Mouse (Mus musculus): ENCODE data around the gene Mier2. TPM values are rescaled to one million over a fixed set of nuclear protein-coding genes. Genes with fewer than 3 reads are reported as not detected.

Mier2 gene
- total RNA-seq (2021) = 10 to 100 TPM; 12.7 to 12.9 TPM
- polyA plus RNA-seq (2012; rRNA removed) = 27.4 and 31.8 TPM in 2 replicates
- long read RNA-seq, transcript Mier2-203 (14 exons, 2,676 nt) = major isoform, 9 of 27 reads
- long read RNA-seq, partial matches to known transcripts = 1 of 27 reads
- long read RNA-seq, other reads (novel, unspliced or antisense) = 16 of 27 reads

DNA sequence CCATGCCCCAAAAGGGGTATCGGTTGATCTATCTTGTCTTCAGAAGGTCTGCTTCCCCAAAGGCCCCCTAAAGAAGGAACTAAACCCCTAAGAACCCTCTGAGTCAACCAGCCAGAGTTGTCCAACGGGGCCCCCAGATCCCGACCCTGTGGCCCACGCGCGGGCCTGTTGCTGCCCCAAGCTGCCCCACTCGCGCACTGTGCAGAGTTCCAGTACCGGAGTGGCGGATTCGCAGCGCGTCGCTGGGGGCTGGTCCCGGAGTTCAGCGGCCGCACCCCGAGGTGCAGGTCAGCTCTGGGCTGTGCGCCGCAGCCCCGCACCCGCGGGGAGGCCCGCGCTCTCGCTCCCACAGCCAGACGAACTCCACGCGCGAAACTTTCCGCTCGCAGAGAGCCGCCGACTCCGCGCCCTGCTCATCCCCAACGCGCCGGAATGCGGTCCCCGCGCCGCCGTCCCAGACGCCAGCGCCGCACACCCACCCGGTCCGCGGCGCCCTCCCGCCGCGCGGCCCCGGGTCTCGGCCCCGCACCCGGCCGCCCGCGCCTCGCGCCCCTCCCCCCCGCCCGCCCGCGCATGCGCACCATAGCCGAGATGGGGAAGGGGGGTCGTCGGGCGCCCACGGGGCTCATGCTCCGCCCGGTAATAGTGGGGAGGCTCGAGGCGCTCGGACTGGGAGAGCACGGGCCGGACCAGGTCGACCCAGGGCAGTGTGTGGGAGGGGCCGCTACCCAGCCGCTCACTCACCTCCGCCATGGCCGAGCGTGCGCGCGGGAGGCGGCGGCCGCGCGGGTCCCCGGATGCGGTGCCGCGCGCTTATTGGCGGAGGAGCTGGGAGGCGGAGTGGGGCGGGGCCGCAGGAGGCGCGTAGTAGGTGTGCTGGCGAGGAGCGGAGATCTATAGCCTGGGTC, at the start of gene Mier2:
TSS of gene Mier2 (minus strand) at position 870 of the 908 bp plus-strand sequence.
- TF ChIP-seq POLR2A (IDR thresholded peaks at IDR 0.05; ENCODE audit: insufficient read depth, low read depth, low read length) (no peak), CTCF (IDR thresholded peaks at IDR 0.05) (no peak), EP300 (IDR thresholded peaks at IDR 0.05; ENCODE audit: insufficient read depth, low read depth, low read length) (no peak)
- Histone ChIP-seq H3K4me3 (peak within 1 kb of the TSS; percentile 73), H3K36me3 (ENCODE audit: control insufficient read depth, insufficient read depth, low read length) (no peaks in the 10 kb centered on the region), H3K9ac (ENCODE audit: low read depth, low read length) (peak within 1 kb of the TSS; percentile 95), H3K27me3 (ENCODE audit: control insufficient read depth, insufficient read depth, low read length) (no peaks in the 10 kb centered on the region), H3K27ac (peak within 1 kb of the TSS; percentile 67), H3K4me1 (ENCODE audit: control insufficient read depth, insufficient read depth, low read length) (peaks cover 3% of the 10 kb centered on the region), H3K79me2 (replicated peaks; ENCODE audit: control insufficient read depth, insufficient read depth, low read length) (0 out of 2 replicates have a peak, but pooled peaks cover 1% of the 10 kb centered on the region)
- peak; percentile 86 for DNase-seq
- WGBS = 1% methylated on average over 93 of the region's 108 CpGs
- intact Hi-C loops (cut with DNase I) = no loop called here

GRCm38 (mm10) chr10:79597936-79598230, 42.9 kb upstream of the Mier2 start:
- H3K9ac ChIP-seq (ENCODE audit: low read depth, low read length) = no peak overlapping the region
- 68% methylated on average over 4 of the region's 4 CpGs for whole genome bisulfite sequencing
- no peak overlapping the region for H3K27ac ChIP-seq
- no peaks in the 10 kb centered on the region for H3K4me1 ChIP-seq (ENCODE audit: control insufficient read depth, insufficient read depth, low read length)
- DNase-seq = no peak
- no peaks in the 10 kb centered on the region for H3K79me2 ChIP-seq (replicated peaks; ENCODE audit: control insufficient read depth, insufficient read depth, low read length)
- no peaks in the 10 kb centered on the region for H3K27me3 ChIP-seq (ENCODE audit: control insufficient read depth, insufficient read depth, low read length)
- H3K36me3 ChIP-seq (ENCODE audit: control insufficient read depth, insufficient read depth, low read length) = no peaks in the 10 kb centered on the region
- intact Hi-C loops (cut with DNase I) = no loop called here
- H3K4me3 ChIP-seq = no peak overlapping the region
- no peak for TF ChIP-seq CTCF (IDR thresholded peaks at IDR 0.05)
- TF ChIP-seq POLR2A (IDR thresholded peaks at IDR 0.05; ENCODE audit: insufficient read depth, low read depth, low read length) = no peak
- no peak for TF ChIP-seq EP300 (IDR thresholded peaks at IDR 0.05; ENCODE audit: insufficient read depth, low read depth, low read length)

- no peak overlapping the region for H3K27ac ChIP-seq
- H3K79me2 ChIP-seq (replicated peaks; ENCODE audit: control insufficient read depth, insufficient read depth, low read length) = no peaks in the 10 kb centered on the region
- no peak for TF ChIP-seq EP300 (IDR thresholded peaks at IDR 0.05; ENCODE audit: insufficient read depth, low read depth, low read length)
- no peak for TF ChIP-seq POLR2A (IDR thresholded peaks at IDR 0.05; ENCODE audit: insufficient read depth, low read depth, low read length)
- TF ChIP-seq CTCF (IDR thresholded peaks at IDR 0.05) = no peak
- no peak overlapping the region for H3K9ac ChIP-seq (ENCODE audit: low read depth, low read length)
- intact Hi-C loops (cut with DNase I) = no loop called here
- H3K4me1 ChIP-seq (ENCODE audit: control insufficient read depth, insufficient read depth, low read length) = no peaks in the 10 kb centered on the region
- H3K27me3 ChIP-seq (ENCODE audit: control insufficient read depth, insufficient read depth, low read length) = no peaks in the 10 kb centered on the region
- H3K4me3 ChIP-seq = no peak overlapping the region
- no peak for DNase-seq
- 22% methylated on average over 13 of the region's 13 CpGs for WGBS
- H3K36me3 ChIP-seq (ENCODE audit: control insufficient read depth, insufficient read depth, low read length) = no peaks in the 10 kb centered on the region
Observed at GRCm38 (mm10) chr10:79597051-79597935, 42.3 kb upstream of the Mier2 start.

DNA sequence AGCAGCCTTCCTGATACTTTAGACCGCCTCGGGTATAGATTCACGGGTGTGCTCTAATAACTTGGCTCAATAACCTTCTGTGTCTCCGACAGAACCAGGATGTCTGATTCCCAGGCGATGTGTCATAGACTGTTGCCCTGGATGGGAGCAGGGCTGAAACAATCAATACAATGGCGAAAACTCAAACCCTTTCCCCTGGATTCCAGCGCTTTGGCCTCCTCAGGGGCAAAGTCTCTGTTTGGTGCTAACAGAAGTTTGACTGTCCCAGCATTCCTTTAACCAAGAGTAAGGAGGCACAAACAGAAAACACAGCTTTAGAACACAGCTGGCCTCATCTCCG, 40.6 kb upstream of the Mier2 start:
- H3K9ac ChIP-seq (ENCODE audit: low read depth, low read length) = no peak overlapping the region
- WGBS = 52% methylated on average over 8 of the region's 8 CpGs
- intact Hi-C loops (cut with DNase I) = loop anchor here (1.0 to 2.0 kb wide), 2 partner anchors 54 to 73 kb away; partner anchors contain the start of gene Tpgs1

GRCm38 (mm10) chr10:79594872-79595589, 40.0 kb upstream of the Mier2 start:
- H3K27me3 ChIP-seq (ENCODE audit: control insufficient read depth, insufficient read depth, low read length) = no peaks in the 10 kb centered on the region
- H3K79me2 ChIP-seq (replicated peaks; ENCODE audit: control insufficient read depth, insufficient read depth, low read length) = no peaks in the 10 kb centered on the region
- intact Hi-C loops (cut with DNase I) = loop anchor here (1.0 to 2.0 kb wide), 2 partner anchors 54 to 74 kb away; partner anchors contain the start of gene Tpgs1
- H3K9ac ChIP-seq (ENCODE audit: low read depth, low read length) = no peak overlapping the region
- H3K4me1 ChIP-seq (ENCODE audit: control insufficient read depth, insufficient read depth, low read length) = no peaks in the 10 kb centered on the region
- no peak overlapping the region for H3K4me3 ChIP-seq
- TF ChIP-seq POLR2A (IDR thresholded peaks at IDR 0.05; ENCODE audit: insufficient read depth, low read depth, low read length) = no peak
- TF ChIP-seq CTCF (IDR thresholded peaks at IDR 0.05) = peak; percentile 90
- TF ChIP-seq EP300 (IDR thresholded peaks at IDR 0.05; ENCODE audit: insufficient read depth, low read depth, low read length) = peak; percentile 91
- 17% methylated on average over 17 of the region's 17 CpGs for WGBS
- peak; percentile 38 to 49 for DNase-seq
- H3K36me3 ChIP-seq (ENCODE audit: control insufficient read depth, insufficient read depth, low read length) = no peaks in the 10 kb centered on the region
- H3K27ac ChIP-seq = no peak overlapping the region

More for the DNA sequence above, 40.6 kb upstream of the Mier2 start:
- no peaks in the 10 kb centered on the region for H3K27me3 ChIP-seq (ENCODE audit: control insufficient read depth, insufficient read depth, low read length)
- no peak for TF ChIP-seq EP300 (IDR thresholded peaks at IDR 0.05; ENCODE audit: insufficient read depth, low read depth, low read length)
- TF ChIP-seq CTCF (IDR thresholded peaks at IDR 0.05) = no peak
- no peak for TF ChIP-seq POLR2A (IDR thresholded peaks at IDR 0.05; ENCODE audit: insufficient read depth, low read depth, low read length)
- H3K79me2 ChIP-seq (replicated peaks; ENCODE audit: control insufficient read depth, insufficient read depth, low read length) = no peaks in the 10 kb centered on the region
- no peak overlapping the region for H3K4me3 ChIP-seq
- no peak overlapping the region for H3K27ac ChIP-seq
- no peak for DNase-seq
- H3K4me1 ChIP-seq (ENCODE audit: control insufficient read depth, insufficient read depth, low read length) = no peaks in the 10 kb centered on the region
- no peaks in the 10 kb centered on the region for H3K36me3 ChIP-seq (ENCODE audit: control insufficient read depth, insufficient read depth, low read length)
